Mouse (Mus musculus) lung, adult 18-20 months (tissue): ENCODE data around the gene Tnik.

Source experiments
- DNase-seq, 2 experiments: peaks; one replicate each; pipeline ENCODE4 v3.0.0; 2022; ENCODE audit warnings: mixed read lengths in 2 of 2

The Tnik gene

GRCm38 (mm10) chr3:28551756-28552155 is 288.7 kb downstream of the Tnik start:
- no peak for DNase-seq

GRCm38 (mm10) chr3:28554934-28555333 is 291.9 kb downstream of the Tnik start:
- no peak for DNase-seq

- peak in 1 of 2 experiments; percentile 4 for DNase-seq
These were observed 293.0 kb downstream of the Tnik start for GRCm38 (mm10) chr3:28555795-28556570.

- DNase-seq = peak; percentile 7 to 16
These were observed 295.4 kb downstream of the Tnik start for GRCm38 (mm10) chr3:28558328-28558871.

- DNase-seq = no peak
These were observed 298.4 kb downstream of the Tnik start for GRCm38 (mm10) chr3:28561408-28561807.

- DNase-seq = no peak
These were observed 299.8 kb downstream of the Tnik start for GRCm38 (mm10) chr3:28562612-28563332.

GRCm38 (mm10) chr3:28564370-28565357 is 301.6 kb downstream of the Tnik start:
- no peak for DNase-seq

- DNase-seq = peak in 1 of 2 experiments; percentile 29
These were observed 314.3 kb downstream of the Tnik start for GRCm38 (mm10) chr3:28577301-28577700.

GRCm38 (mm10) chr3:28578950-28579615 is 316.1 kb downstream of the Tnik start:
- DNase-seq = no peak

- no peak for DNase-seq
These were observed 322.9 kb downstream of the Tnik start for GRCm38 (mm10) chr3:28585750-28586465.

- DNase-seq = no peak
These were observed 324.8 kb downstream of the Tnik start for GRCm38 (mm10) chr3:28587808-28588207.

- DNase-seq = no peak
These were observed 328.3 kb downstream of the Tnik start for GRCm38 (mm10) chr3:28591345-28591744.

- DNase-seq = no peak
These were observed 330.9 kb downstream of the Tnik start for GRCm38 (mm10) chr3:28593922-28594321.

- no peak for DNase-seq
These were observed 336.5 kb downstream of the Tnik start for GRCm38 (mm10) chr3:28599476-28599875.

- DNase-seq = no peak
These were observed 343.7 kb downstream of the Tnik start for GRCm38 (mm10) chr3:28606741-28607140.

- no peak for DNase-seq
These were observed 349.3 kb downstream of the Tnik start for GRCm38 (mm10) chr3:28612330-28612729.

GRCm38 (mm10) chr3:28616386-28616785 is 353.4 kb downstream of the Tnik start:
- no peak for DNase-seq

GRCm38 (mm10) chr3:28617008-28617627 is 354.1 kb downstream of the Tnik start:
- no peak for DNase-seq

- no peak for DNase-seq
These were observed 358.8 kb downstream of the Tnik start for GRCm38 (mm10) chr3:28621792-28622191.

- DNase-seq = no peak
These were observed 363.8 kb downstream of the Tnik start for GRCm38 (mm10) chr3:28626816-28627215.

- no peak for DNase-seq
These were observed 373.8 kb downstream of the Tnik start for GRCm38 (mm10) chr3:28636778-28637177.
